Mouse (Mus musculus) C2C12 (cell line): ENCODE measurements around the gene Pigt. TPM values are rescaled to one million over a fixed set of nuclear protein-coding genes. Genes with fewer than 3 reads are reported as not detected.

Source experiments
- H3K27me3 ChIP-seq: one replicate; pipeline ENCODE4 v1.6.1; 2011; ENCODE audit not compliant: control insufficient read depth, insufficient read depth, insufficient read length
- H3K36me3 ChIP-seq: one replicate; pipeline ENCODE4 v1.6.1; 2011; ENCODE audit not compliant: control insufficient read depth, insufficient read depth
- H3K4me3 ChIP-seq: one replicate; pipeline ENCODE4 v1.5.1; 2011; ENCODE audit warnings: mild to moderate bottlenecking, control low read depth; ENCODE audit not compliant: poor library complexity, insufficient read depth, severe bottlenecking
- H3K79me2 ChIP-seq: one replicate; pipeline ENCODE4 v1.6.1; 2011; ENCODE audit not compliant: control insufficient read depth, insufficient read depth
- H3K79me3 ChIP-seq: one replicate; pipeline ENCODE4 v1.6.1; 2011; ENCODE audit warnings: low read depth, control low read depth
- H3ac ChIP-seq: one replicate; pipeline ENCODE3; 2011; ENCODE audit warnings: low read depth; ENCODE audit not compliant: control insufficient read depth, insufficient read length
- CEBPB ChIP-seq: IDR thresholded peaks from one replicate; pipeline ENCODE4 v1.6.1; 2011; ENCODE audit warnings: low read depth, mild to moderate bottlenecking, control low read depth, moderate library complexity
- CTCF ChIP-seq: IDR thresholded peaks from one replicate; pipeline ENCODE4 v1.5.1; 2011; ENCODE audit not compliant: control insufficient read depth, insufficient read depth, insufficient read length
- FOSL1 ChIP-seq: IDR thresholded peaks from one replicate; pipeline ENCODE4 v1.8.0; 2011; ENCODE audit warnings: mild to moderate bottlenecking, low read length; ENCODE audit not compliant: poor library complexity, insufficient read depth, severe bottlenecking
- MAX ChIP-seq: IDR thresholded peaks from one replicate; pipeline ENCODE4 v1.6.1; 2011; ENCODE audit warnings: mild to moderate bottlenecking, control low read depth
- MYOD1 ChIP-seq: IDR thresholded peaks from one replicate; pipeline ENCODE4 v1.6.1; 2011; ENCODE audit warnings: low read depth; ENCODE audit not compliant: control insufficient read depth, insufficient read length
- MYOG ChIP-seq: IDR thresholded peaks from one replicate; pipeline ENCODE4 v1.6.1; 2011; ENCODE audit not compliant: control insufficient read depth, insufficient read length; ENCODE audit errors: extremely low read depth
- USF1 ChIP-seq: IDR thresholded peaks from one replicate; pipeline ENCODE4 v1.6.1; 2011; ENCODE audit warnings: low read depth, mild to moderate bottlenecking, control low read depth, moderate library complexity
- polyA plus RNA-seq: library from polyadenylated mRNA; unstranded; fragments of >200 nt; fragmentation: generic; extraction: Trizol; gene quantifications from one replicate; pipeline ENCODE4 v1.2.1, GENCODE M21; 2012; ENCODE audit warnings: missing spikeins

The Pigt gene
- polyA plus RNA-seq, 1 experiment = 74.3 TPM

- H3K27me3 ChIP-seq = peaks cover 32% of the 10 kb centered on the region
- no peak overlapping the region for H3K4me3 ChIP-seq
- no peak overlapping the region for H3ac ChIP-seq
- no peak for TF ChIP-seq MYOD1
- no peak for TF ChIP-seq MAX
- TF ChIP-seq MYOG = no peak
- no peak for TF ChIP-seq FOSL1
- TF ChIP-seq USF1 = no peak
- no peak for TF ChIP-seq CEBPB
- no peak for TF ChIP-seq CTCF
- H3K79me2 ChIP-seq = no peaks in the 10 kb centered on the region
- H3K36me3 ChIP-seq = no peaks in the 10 kb centered on the region
- H3K79me3 ChIP-seq = no peaks in the 10 kb centered on the region
Measured at GRCm38 (mm10) chr2:164544454-164545097, 47.3 kb downstream of the Pigt start.

GRCm38 (mm10) chr2:164549338-164549737 is 52.0 kb downstream of the Pigt start:
- no peaks in the 10 kb centered on the region for H3K36me3 ChIP-seq
- H3K79me2 ChIP-seq = no peaks in the 10 kb centered on the region
- peaks cover 44% of the 10 kb centered on the region for H3K27me3 ChIP-seq
- TF ChIP-seq USF1 = no peak
- TF ChIP-seq CEBPB = peak; percentile 13
- H3K79me3 ChIP-seq = no peaks in the 10 kb centered on the region
- no peak overlapping the region for H3K4me3 ChIP-seq
- H3ac ChIP-seq = no peak overlapping the region

GRCm38 (mm10) chr2:164549963-164550894 is 52.9 kb downstream of the Pigt start:
- Histone ChIP-seq H3K79me2 (no peaks in the 10 kb centered on the region), H3K27me3 (peaks cover 44% of the 10 kb centered on the region), H3K79me3 (no peaks in the 10 kb centered on the region), H3K36me3 (no peaks in the 10 kb centered on the region), H3K4me3 (no peak overlapping the region), H3ac (no peak overlapping the region)
- TF ChIP-seq FOSL1 (no peak), CEBPB (no peak), CTCF (no peak), MYOD1 (no peak), MYOG (no peak), USF1 (no peak), MAX (no peak)

GRCm38 (mm10) chr2:164550895-164551269 is 53.6 kb downstream of the Pigt start:
- H3ac ChIP-seq = no peak overlapping the region
- H3K79me2 ChIP-seq = no peaks in the 10 kb centered on the region
- H3K36me3 ChIP-seq = no peaks in the 10 kb centered on the region
- no peak overlapping the region for H3K4me3 ChIP-seq
- peaks cover 49% of the 10 kb centered on the region for H3K27me3 ChIP-seq
- no peaks in the 10 kb centered on the region for H3K79me3 ChIP-seq
- TF ChIP-seq CEBPB (no peak), MAX (no peak), FOSL1 (no peak), USF1 (no peak), MYOD1 (no peak), CTCF (no peak), MYOG (no peak)

- Histone ChIP-seq H3ac (no peak overlapping the region), H3K27me3 (peaks cover 52% of the 10 kb centered on the region)
- TF ChIP-seq CTCF = no peak
- TF ChIP-seq FOSL1 = no peak
- TF ChIP-seq USF1 = no peak
- no peak for TF ChIP-seq MYOD1
- no peak for TF ChIP-seq MYOG
Measured at GRCm38 (mm10) chr2:164551502-164551901, 54.2 kb downstream of the Pigt start.

More at GRCm38 (mm10) chr2:164551502-164551901, 54.2 kb downstream of the Pigt start:
- Histone ChIP-seq H3K79me2 (no peaks in the 10 kb centered on the region), H3K79me3 (no peaks in the 10 kb centered on the region), H3K4me3 (no peak overlapping the region), H3K36me3 (no peaks in the 10 kb centered on the region)

Other genes starting within 250 kb of the Pigt start
- gene Svs3b, start 240.9 kb upstream of the Pigt start, polyA plus RNA-seq = not detected
- not detected for gene Svs4, start 219.1 kb upstream of the Pigt start, polyA plus RNA-seq
- not detected for gene Svs3a, start 208.3 kb upstream of the Pigt start, polyA plus RNA-seq
- not detected for gene Svs6, start 180.8 kb upstream of the Pigt start, polyA plus RNA-seq
- not detected for gene Svs5, start 164.8 kb upstream of the Pigt start, polyA plus RNA-seq
- 11.4 TPM for gene Slpi, start 108.4 kb upstream of the Pigt start, polyA plus RNA-seq
- 0.01 TPM for gene Rbpjl, start 94.4 kb upstream of the Pigt start, polyA plus RNA-seq
- 0.01 TPM for gene Matn4, start 92.4 kb upstream of the Pigt start, polyA plus RNA-seq
- gene Sdc4, start 53.6 kb upstream of the Pigt start, polyA plus RNA-seq = 124 TPM
- gene Sys1, start 40.6 kb upstream of the Pigt start, polyA plus RNA-seq = 49.6 TPM
- gene Gm20458, start 36.6 kb upstream of the Pigt start, polyA plus RNA-seq = 29.7 TPM
- gene Trp53tg5, start 23.8 kb upstream of the Pigt start, polyA plus RNA-seq = not detected
- 21.2 TPM for gene Dbndd2, start 11.4 kb upstream of the Pigt start, polyA plus RNA-seq
- gene Wfdc2, start 64.9 kb downstream of the Pigt start, polyA plus RNA-seq = not detected
- gene Spint3, start 75.9 kb downstream of the Pigt start, polyA plus RNA-seq = not detected
- gene Wfdc6a, start 87.9 kb downstream of the Pigt start, polyA plus RNA-seq = not detected
- gene Eppin, start 96.1 kb downstream of the Pigt start, polyA plus RNA-seq = not detected
- not detected for gene Wfdc6b, start 116.0 kb downstream of the Pigt start, polyA plus RNA-seq
- gene Wfdc8, start 116.1 kb downstream of the Pigt start, polyA plus RNA-seq = not detected
- not detected for gene Wfdc16, start 141.3 kb downstream of the Pigt start, polyA plus RNA-seq
- not detected for gene Wfdc10, start 158.5 kb downstream of the Pigt start, polyA plus RNA-seq
- not detected for gene Wfdc9, start 159.1 kb downstream of the Pigt start, polyA plus RNA-seq
- gene Wfdc11, start 176.6 kb downstream of the Pigt start, polyA plus RNA-seq = not detected
- gene Wfdc13, start 187.6 kb downstream of the Pigt start, polyA plus RNA-seq = not detected
- gene Spint4, start 201.0 kb downstream of the Pigt start, polyA plus RNA-seq = not detected
- gene Spint5, start 217.8 kb downstream of the Pigt start, polyA plus RNA-seq = not detected
- 0.13 TPM for gene Wfdc3, start 248.4 kb downstream of the Pigt start, polyA plus RNA-seq
- gene Dnttip1, start 248.5 kb downstream of the Pigt start, polyA plus RNA-seq = 47.3 TPM